In genomic region chr7:54565569-54566179, GRCm38 (mm10) we compare ENCODE assay signal across 19 mouse cellular contexts.
DNase-seq lines count a peak whose midpoint lies in the region; ATAC-seq and TF ChIP-seq lines count a peak whose summit lies in the region.
"Had no signal": no experiment of that assay in that cellular context is flagged by ENCODE, and none has a peak within 500 bp of the region (broad histone marks: within the 10 kb centered on the region; RNA-seq: fewer than 3 reads in every experiment).

No protein-coding gene starts in this region.

- no peak for TF ChIP-seq POLR2A in brain, embryonic 14.5 days (IDR thresholded peaks at IDR 0.05; ENCODE audit: borderline replicate concordance, extremely low read depth, insufficient read depth, insufficient read length, poor library complexity, severe bottlenecking)

- no peak for DNase-seq in hindbrain, embryonic 11.5 days (ENCODE audit: low spot score)
- DNase-seq in hindbrain, embryonic 10.5 days (ENCODE audit: low spot score) = no peak
- peak; percentile 75 for DNase-seq in brain, embryonic 14.5 days (ENCODE audit: low read depth)
- no peak for DNase-seq in lung, postnatal 25 days (ENCODE audit: low spot score)
- DNase-seq: B cell, adult 2 months; gastrocnemius, postnatal 25 days; heart, postnatal 10 days; kidney, postnatal 4 days; liver, postnatal 0 days; lung, postnatal 36 days; thymus, adult 2 months had no signal

- WGBS in hindbrain, embryonic 11.5 days = 70% methylated on average over 3 of the region's 3 CpGs
- 72% methylated on average over 3 of the region's 3 CpGs for WGBS in hindbrain, embryonic 10.5 days
- WGBS in hindbrain, embryonic 13.5 days = 34% methylated on average over 3 of the region's 3 CpGs
- WGBS in neural tube, embryonic 14.5 days = 35% methylated on average over 3 of the region's 3 CpGs

- no peak overlapping the region for H3K27ac ChIP-seq in hindbrain, embryonic 11.5 days (ENCODE audit: low read depth, low read length)
- no peak overlapping the region for H3K27ac ChIP-seq in hindbrain, embryonic 10.5 days
- H3K27ac ChIP-seq in hindbrain, embryonic 13.5 days = peak overlapping the region; percentile 60; the same call in 1 of the 2 replicates
- no peak overlapping the region for H3K27ac ChIP-seq in neural tube, embryonic 14.5 days (ENCODE audit: low read depth, low read length)
- H3K27ac ChIP-seq: heart, embryonic 10.5 days; intestine, embryonic 15.5 days; limb, embryonic 15.5 days; stomach, embryonic 15.5 days had no signal

- no peak for TF ChIP-seq CTCF in brain, embryonic 14.5 days (IDR thresholded peaks at IDR 0.05; ENCODE audit: borderline replicate concordance, extremely low read depth, insufficient read depth, insufficient read length)

- H3K27me3 ChIP-seq in hindbrain, embryonic 11.5 days (ENCODE audit: control insufficient read depth, insufficient read depth, low read length) = no peaks in the 10 kb centered on the region
- no peaks in the 10 kb centered on the region for H3K27me3 ChIP-seq in hindbrain, embryonic 10.5 days (ENCODE audit: insufficient read depth, poor library complexity, severe bottlenecking)
- no peaks in the 10 kb centered on the region for H3K27me3 ChIP-seq in hindbrain, embryonic 13.5 days
- H3K27me3 ChIP-seq in neural tube, embryonic 14.5 days (ENCODE audit: control insufficient read depth, insufficient read depth, low read length) = no peaks in the 10 kb centered on the region
- H3K27me3 ChIP-seq: intestine, embryonic 15.5 days; limb, embryonic 15.5 days; stomach, embryonic 15.5 days had no signal

- H3K4me3 ChIP-seq in hindbrain, embryonic 11.5 days (ENCODE audit: low read depth, low read length) = no peak overlapping the region
- no peak overlapping the region for H3K4me3 ChIP-seq in hindbrain, embryonic 10.5 days
- H3K4me3 ChIP-seq in hindbrain, embryonic 13.5 days = no peak overlapping the region
- no peak overlapping the region for H3K4me3 ChIP-seq in neural tube, embryonic 14.5 days (ENCODE audit: low read depth, low read length)
- H3K4me3 ChIP-seq: erythroblast, embryonic 14.5 days; heart, embryonic 10.5 days; intestine, embryonic 15.5 days; limb, embryonic 15.5 days; stomach, embryonic 15.5 days had no signal

- H3K4me1 ChIP-seq in hindbrain, embryonic 11.5 days (replicated peaks; ENCODE audit: control insufficient read depth, insufficient read depth, low read length) = no peaks in the 10 kb centered on the region
- no peaks in the 10 kb centered on the region for H3K4me1 ChIP-seq in hindbrain, embryonic 10.5 days (replicated peaks)
- H3K4me1 ChIP-seq in hindbrain, embryonic 13.5 days (replicated peaks) = 0 out of 2 replicates have a peak, but pooled peaks cover 6% of the 10 kb centered on the region
- no peaks in the 10 kb centered on the region for H3K4me1 ChIP-seq in neural tube, embryonic 14.5 days (ENCODE audit: control insufficient read depth, insufficient read depth, low read length)
- H3K4me1 ChIP-seq: heart, embryonic 10.5 days; intestine, embryonic 15.5 days; limb, embryonic 15.5 days; stomach, embryonic 15.5 days had no signal

- H3K36me3 ChIP-seq in hindbrain, embryonic 11.5 days (ENCODE audit: control insufficient read depth, insufficient read depth, low read length) = no peaks in the 10 kb centered on the region
- no peaks in the 10 kb centered on the region for H3K36me3 ChIP-seq in hindbrain, embryonic 10.5 days
- no peaks in the 10 kb centered on the region for H3K36me3 ChIP-seq in hindbrain, embryonic 13.5 days
- H3K36me3 ChIP-seq in neural tube, embryonic 14.5 days (ENCODE audit: control insufficient read depth, insufficient read depth, low read length) = no peaks in the 10 kb centered on the region
- H3K36me3 ChIP-seq: heart, embryonic 10.5 days; intestine, embryonic 15.5 days; limb, embryonic 15.5 days; stomach, embryonic 15.5 days had no signal

- ATAC-seq in hindbrain, embryonic 11.5 days (ENCODE audit: low FRiP score) = peak; percentile 47; the same call in 1 of the 2 replicates
- ATAC-seq in hindbrain, embryonic 13.5 days (ENCODE audit: low FRiP score) = peak; percentile 61
- peak; percentile 65 for ATAC-seq in neural tube, embryonic 14.5 days (ENCODE audit: low read depth)
- ATAC-seq in activated CD4-positive, CD25-positive, alpha-beta regulatory T cell, adult 4 months = no peak
- ATAC-seq: intestine, embryonic 15.5 days; liver, postnatal 0 days had no signal

- H3K9me3 ChIP-seq in hindbrain, embryonic 11.5 days (ENCODE audit: control insufficient read depth, low read length) = no peaks in the 10 kb centered on the region
- H3K9me3 ChIP-seq in hindbrain, embryonic 10.5 days = no peaks in the 10 kb centered on the region
- H3K9me3 ChIP-seq in hindbrain, embryonic 13.5 days = no peaks in the 10 kb centered on the region
- H3K9me3 ChIP-seq in neural tube, embryonic 14.5 days (ENCODE audit: control insufficient read depth, low read length) = no peaks in the 10 kb centered on the region
- H3K9me3 ChIP-seq: heart, embryonic 10.5 days; intestine, embryonic 15.5 days; limb, embryonic 15.5 days; stomach, embryonic 15.5 days had no signal

- H3K9ac ChIP-seq in hindbrain, embryonic 11.5 days (ENCODE audit: low read depth, low read length) = no peak overlapping the region
- H3K9ac ChIP-seq in hindbrain, embryonic 13.5 days = no peak overlapping the region
- no peak overlapping the region for H3K9ac ChIP-seq in neural tube, embryonic 14.5 days (replicated peaks; ENCODE audit: low read depth, low read length)
- H3K9ac ChIP-seq: intestine, embryonic 15.5 days; limb, embryonic 15.5 days; liver, postnatal 0 days; stomach, embryonic 15.5 days had no signal

- H3K4me2 ChIP-seq in hindbrain, embryonic 11.5 days (replicated peaks; ENCODE audit: low read depth, low read length) = no peak overlapping the region
- H3K4me2 ChIP-seq in hindbrain, embryonic 13.5 days = no peak overlapping the region
- H3K4me2 ChIP-seq in neural tube, embryonic 14.5 days (ENCODE audit: low read depth, low read length) = no peak overlapping the region
- H3K4me2 ChIP-seq: intestine, embryonic 15.5 days; limb, embryonic 15.5 days; stomach, embryonic 15.5 days had no signal
